Mouse (Mus musculus) megakaryocyte-erythroid progenitor cell, adult 5 weeks (primary cell): ENCODE measurements around the gene Pak3. TPM values are rescaled to one million over a fixed set of nuclear protein-coding genes. Genes with fewer than 3 reads are reported as not detected.

Source experiments
- polyA plus RNA-seq: library from polyadenylated mRNA; stranded (reverse); fragments of >175 nt; gene quantifications from 2 replicates; pipeline ENCODE4 v1.2.3, GENCODE M21; 2012

Pak3 gene
- 0.16 TPM in 1 of 2 replicates, not detected in the other for polyA plus RNA-seq

DNA sequence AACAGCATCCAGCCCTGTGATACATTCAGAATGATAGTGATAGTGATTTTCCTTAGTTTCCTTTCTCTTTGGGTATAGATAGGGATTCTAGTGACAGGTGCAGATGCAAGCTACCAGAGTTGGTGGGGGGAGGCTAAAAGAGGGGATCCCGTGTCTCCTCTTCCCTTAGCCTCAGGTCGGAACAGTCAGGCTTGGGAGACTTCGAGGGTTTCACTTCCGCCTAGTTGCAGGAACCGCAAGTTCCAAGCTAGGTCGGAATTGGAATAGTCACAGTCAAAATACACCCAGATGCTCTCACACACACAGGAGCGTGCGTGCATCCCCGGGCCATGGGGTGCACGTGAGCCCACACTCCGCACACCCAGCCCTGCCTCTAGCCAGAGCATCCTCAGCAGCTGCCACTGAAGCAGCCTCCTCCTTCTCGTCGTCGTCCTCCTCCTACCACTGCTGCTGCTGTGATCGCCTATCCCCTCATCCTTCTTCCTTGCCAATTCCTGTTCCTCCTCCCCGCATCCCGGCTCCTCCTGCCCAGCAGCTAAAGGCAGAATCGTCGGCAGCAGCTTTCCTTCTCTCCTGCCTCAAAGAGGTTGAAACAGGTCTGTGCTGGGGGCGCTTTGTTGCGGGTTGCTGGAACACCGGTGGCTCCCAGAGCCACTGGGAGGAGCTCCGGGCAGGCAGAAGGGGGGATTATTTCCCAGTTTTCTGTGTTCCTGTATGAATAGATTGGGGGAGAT, at the start of gene Pak3:
Pak3 (plus strand) TSS at position 424 of the 734 bp plus-strand sequence.

GRCm38 (mm10) chrX:143827212-143827611, 308.8 kb downstream of the Pak3 start, which contains the start of gene Capn6:
Capn6 (minus strand) TSS chrX:143827414.

Other genes starting within 250 kb of the Pak3 start
- gene Chrdl1, start 124.3 kb upstream of the Pak3 start, polyA plus RNA-seq = not detected in 2 replicates